Mouse (Mus musculus) ES-Bruce4 (cell line): Measurements from ENCODE around the gene Aco1. TPM values are rescaled to one million over a fixed set of nuclear protein-coding genes. Genes with fewer than 3 reads are reported as not detected.

ENCODE experiments used
- H3K27ac ChIP-seq: 2 replicates; pipeline ENCODE4 v1.5.1; 2012; ENCODE audit warnings: low read length, inconsistent platforms; ENCODE audit not compliant: insufficient read depth
- H3K27me3 ChIP-seq: 2 replicates; pipeline ENCODE4 v1.6.1; 2012; ENCODE audit warnings: mild to moderate bottlenecking, low read length, inconsistent platforms; ENCODE audit not compliant: control insufficient read depth, poor library complexity, insufficient read depth, severe bottlenecking
- H3K36me3 ChIP-seq: 2 replicates; pipeline ENCODE4 v1.6.1; 2012; ENCODE audit warnings: inconsistent platforms, mild to moderate bottlenecking, low read length, moderate library complexity; ENCODE audit not compliant: control insufficient read depth, poor library complexity, insufficient read depth, severe bottlenecking
- H3K4me1 ChIP-seq: one replicate; pipeline ENCODE4 v1.8.1; 2011; ENCODE audit warnings: low read length; ENCODE audit not compliant: control insufficient read depth, insufficient read depth
- H3K4me3 ChIP-seq: 2 replicates; pipeline ENCODE4 v1.5.1; 2011; ENCODE audit warnings: low read depth, mild to moderate bottlenecking, low read length
- H3K9ac ChIP-seq: 2 replicates; pipeline ENCODE4 v1.6.1; 2012; ENCODE audit warnings: low read depth, mild to moderate bottlenecking, inconsistent platforms; ENCODE audit not compliant: poor library complexity, severe bottlenecking
- H3K9me3 ChIP-seq: replicated peaks from 2 replicates; pipeline ENCODE4 v1.6.1; 2012; ENCODE audit warnings: mild to moderate bottlenecking, low read length, inconsistent platforms; ENCODE audit not compliant: control insufficient read depth, poor library complexity, insufficient read depth, severe bottlenecking
- CTCF ChIP-seq: IDR thresholded peaks from one replicate; pipeline ENCODE4 v1.8.1; 2011; ENCODE audit warnings: low read depth, low read length
- EP300 ChIP-seq: IDR thresholded peaks from 2 replicates; pipeline ENCODE4 v1.6.1; 2011; ENCODE audit warnings: low read depth, low read length; ENCODE audit not compliant: insufficient read depth
- POLR2A ChIP-seq: IDR thresholded peaks from one replicate; pipeline ENCODE4 v1.8.1; 2011; ENCODE audit warnings: low read length; ENCODE audit not compliant: insufficient read depth
- polyA plus RNA-seq: library from polyadenylated mRNA; stranded (reverse); fragments of >200 nt; gene quantifications from 2 replicates; pipeline ENCODE4 v1.2.4, GENCODE M21; 2011; ENCODE audit warnings: low read depth; ENCODE audit not compliant: missing spikeins, insufficient read depth, insufficient read length

Aco1 gene
- polyA plus RNA-seq, 1 experiment = 46.7 TPM

DNA sequence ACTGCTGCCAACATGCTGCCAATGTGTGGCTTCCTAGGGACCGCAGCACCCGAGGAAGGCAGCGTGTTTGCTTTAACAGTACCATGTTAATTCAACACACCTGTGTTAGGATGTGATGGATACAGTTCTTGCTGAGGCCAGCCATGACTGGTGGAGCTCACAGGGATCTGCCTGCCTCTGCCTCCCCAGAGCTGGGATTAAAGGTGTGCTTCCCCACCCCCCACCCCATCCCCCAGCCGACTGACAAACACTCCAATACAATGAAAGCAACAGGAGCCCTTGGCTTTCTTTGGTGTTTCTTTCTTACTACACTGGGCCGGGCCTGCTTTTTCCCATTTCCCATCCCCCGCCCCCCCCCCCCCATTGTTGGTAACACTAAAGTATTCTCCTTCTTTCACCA lies 91.4 kb downstream of the Aco1 start:
- no peak for TF ChIP-seq POLR2A
- no peak for TF ChIP-seq CTCF
- TF ChIP-seq EP300 = peak; percentile 79
- peak overlapping the region; percentile 16; the same call in 1 of the 2 replicates for H3K4me3 ChIP-seq
- H3K27me3 ChIP-seq = no peaks in the 10 kb centered on the region
- no peaks in the 10 kb centered on the region for H3K9me3 ChIP-seq
- H3K27ac ChIP-seq = peak overlapping the region; percentile 57
- peaks cover 2% of the 10 kb centered on the region for H3K4me1 ChIP-seq
- H3K36me3 ChIP-seq = no peaks in the 10 kb centered on the region
- H3K9ac ChIP-seq = peak overlapping the region; percentile 45; the same call in 1 of the 2 replicates

DNA sequence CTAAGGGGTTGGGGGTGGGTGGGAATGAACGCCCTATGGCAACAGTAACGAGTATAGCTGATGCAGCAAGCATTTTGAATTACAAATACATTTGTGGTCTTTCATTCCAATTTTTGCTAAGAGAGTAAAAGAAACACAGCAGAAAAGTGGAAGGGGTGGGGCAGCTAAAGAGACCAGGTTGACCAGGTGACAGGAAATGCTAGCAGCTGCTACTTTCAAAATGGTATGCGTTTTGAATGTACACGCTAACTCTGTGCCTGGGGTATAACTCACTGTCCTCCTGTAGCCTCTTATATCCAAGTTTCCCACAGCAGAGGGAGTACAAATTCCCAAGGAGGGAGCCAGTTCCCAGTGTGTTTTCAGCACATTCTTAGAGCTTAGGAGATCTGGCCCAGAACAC lies 93.9 kb downstream of the Aco1 start:
- Histone ChIP-seq H3K4me1 (peaks cover 2% of the 10 kb centered on the region), H3K9me3 (no peaks in the 10 kb centered on the region), H3K27ac (no peak overlapping the region), H3K4me3 (no peak overlapping the region), H3K9ac (no peak overlapping the region), H3K36me3 (no peaks in the 10 kb centered on the region), H3K27me3 (no peaks in the 10 kb centered on the region)
- TF ChIP-seq POLR2A (no peak), EP300 (no peak), CTCF (no peak)

DNA sequence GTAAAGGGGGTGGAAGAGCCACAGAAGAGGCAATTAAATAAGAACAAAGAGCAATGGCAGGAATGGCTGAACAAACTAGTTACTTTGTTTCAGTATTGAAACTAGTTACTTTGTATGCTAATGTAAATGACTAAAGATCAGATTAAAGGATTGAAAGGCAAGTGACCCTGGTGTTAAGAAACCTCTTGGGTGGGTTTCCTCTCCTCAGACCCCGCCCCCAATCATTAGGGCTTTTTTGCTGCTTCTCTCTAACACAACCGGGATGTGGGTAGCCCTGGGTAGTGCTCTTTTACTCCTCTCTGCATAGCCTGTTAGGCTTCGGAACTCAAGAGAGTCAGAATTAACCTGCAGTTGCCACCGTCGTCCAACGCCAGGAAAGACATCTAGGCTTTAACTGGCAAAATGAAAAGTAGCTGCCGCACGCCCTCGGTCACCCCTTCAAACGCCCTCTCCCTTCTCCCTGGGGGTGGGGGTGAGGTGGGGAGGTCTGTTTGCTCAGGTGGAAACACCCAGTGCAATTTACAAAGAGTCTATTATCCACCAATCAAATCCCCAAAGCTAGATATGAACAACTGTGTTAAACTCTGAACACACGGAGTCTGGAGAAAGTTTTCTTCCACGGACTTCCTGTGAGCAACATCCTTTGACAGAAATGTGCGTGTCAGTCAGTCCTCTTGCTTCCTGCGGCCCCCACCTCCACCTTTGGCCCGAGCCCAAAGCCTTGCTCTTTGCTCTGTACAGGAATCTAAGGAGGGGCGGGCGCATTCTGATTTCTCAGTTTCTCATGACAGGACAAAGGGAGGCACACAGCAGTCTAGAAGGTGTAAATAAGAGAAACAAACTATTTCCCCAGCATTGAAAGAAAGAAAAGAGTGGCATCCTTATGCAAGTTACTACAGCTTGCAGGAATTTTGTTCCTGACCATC lies 95.9 kb downstream of the Aco1 start:
- Histone ChIP-seq H3K9ac (peak overlapping the region; percentile 25), H3K36me3 (no peaks in the 10 kb centered on the region), H3K27me3 (no peaks in the 10 kb centered on the region), H3K4me1 (peaks cover 2% of the 10 kb centered on the region), H3K27ac (peak overlapping the region; percentile 55), H3K9me3 (no peaks in the 10 kb centered on the region), H3K4me3 (peak overlapping the region; percentile 41)
- TF ChIP-seq POLR2A (no peak), CTCF (no peak), EP300 (no peak)

DNA sequence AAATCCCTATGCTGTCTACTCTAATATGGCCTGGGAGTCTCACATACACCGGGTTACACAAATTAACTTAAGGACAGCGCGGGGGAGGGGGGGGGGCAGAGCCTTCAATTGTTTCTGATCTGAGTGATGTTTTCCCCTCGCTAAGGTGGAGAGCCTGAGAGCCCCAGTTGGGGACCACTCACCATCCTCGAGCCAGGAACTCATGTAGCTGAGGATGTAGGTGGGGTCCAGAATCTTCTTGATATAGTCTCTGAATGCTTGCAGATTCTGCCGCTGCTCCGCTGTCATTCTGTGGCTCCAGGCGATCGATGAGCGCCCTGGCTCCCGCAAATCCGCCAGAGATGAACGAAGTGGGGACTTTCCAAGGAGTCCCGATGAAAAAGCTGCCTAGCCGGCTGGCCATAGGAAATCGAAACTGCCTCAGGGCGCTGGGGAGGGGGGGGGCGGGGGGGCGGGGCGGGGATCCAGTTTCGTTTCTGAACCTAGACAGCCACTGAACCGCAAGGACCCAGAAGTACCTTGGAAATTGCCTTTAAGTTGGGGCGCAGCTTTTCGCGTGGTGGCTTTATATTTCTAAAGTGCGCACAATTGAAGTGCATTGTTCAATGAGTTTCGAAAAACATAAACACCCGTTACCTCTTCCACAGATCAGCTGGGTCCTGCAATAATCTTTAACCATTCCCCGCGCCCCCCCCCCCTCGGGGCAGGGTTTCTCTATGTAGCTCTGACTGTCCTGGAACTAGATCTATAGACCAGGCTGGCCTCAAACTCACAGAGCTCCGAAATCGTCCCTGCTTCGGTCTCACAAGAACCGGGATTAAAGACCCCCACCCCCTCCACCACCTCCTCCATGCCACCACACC lies 96.8 kb downstream of the Aco1 start, which contains the start of gene Ddx58:
TSS of gene Ddx58 (minus strand) at position 420 of the 863 bp plus-strand sequence.
- H3K36me3 ChIP-seq = no peaks in the 10 kb centered on the region
- peak within 1 kb of the TSS; percentile 55 for H3K27ac ChIP-seq
- H3K9ac ChIP-seq = peak within 1 kb of the TSS; percentile 25
- no peaks in the 10 kb centered on the region for H3K9me3 ChIP-seq
- no peak for TF ChIP-seq POLR2A
- TF ChIP-seq CTCF = no peak
- no peak for TF ChIP-seq EP300
- no peaks in the 10 kb centered on the region for H3K27me3 ChIP-seq
- H3K4me3 ChIP-seq = peak within 1 kb of the TSS; percentile 54
- H3K4me1 ChIP-seq = no peaks in the 10 kb centered on the region

DNA sequence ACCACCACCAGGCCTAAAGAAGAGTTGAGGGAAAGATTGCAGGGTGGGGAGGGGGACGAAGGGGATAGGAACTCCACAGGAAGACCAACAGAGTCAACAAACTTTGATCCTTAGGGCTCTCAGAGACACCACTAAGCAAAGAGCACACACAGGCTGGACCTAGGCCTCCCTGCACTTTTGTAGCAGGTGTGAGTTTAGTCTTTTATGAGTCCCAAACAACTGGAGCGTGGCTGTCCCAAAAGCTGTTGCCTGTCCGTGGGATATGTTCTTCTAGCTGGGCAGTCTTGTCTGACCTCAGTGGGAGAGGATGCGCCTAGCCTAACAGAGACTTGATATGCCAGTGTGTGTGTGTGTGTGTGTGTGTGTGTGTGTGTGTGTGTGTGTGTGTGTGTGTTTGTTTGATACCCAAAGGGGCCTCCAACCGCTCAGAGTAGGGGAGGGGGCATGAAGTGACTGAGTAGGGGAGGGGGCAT lies 97.4 kb downstream of the Aco1 start:
- Histone ChIP-seq H3K9me3 (no peaks in the 10 kb centered on the region), H3K4me3 (no peak overlapping the region), H3K27me3 (no peaks in the 10 kb centered on the region), H3K4me1 (no peaks in the 10 kb centered on the region), H3K36me3 (no peaks in the 10 kb centered on the region), H3K27ac (no peak overlapping the region), H3K9ac (peak overlapping the region; percentile 25; the same call in 1 of the 2 replicates)
- TF ChIP-seq CTCF = no peak
- TF ChIP-seq EP300 = no peak
- TF ChIP-seq POLR2A = no peak

GRCm38 (mm10) chr4:40241928-40242327 lies 99.0 kb downstream of the Aco1 start:
- H3K36me3 ChIP-seq = no peaks in the 10 kb centered on the region
- H3K9ac ChIP-seq = no peak overlapping the region
- no peak overlapping the region for H3K27ac ChIP-seq
- no peak overlapping the region for H3K4me3 ChIP-seq
- TF ChIP-seq POLR2A (no peak), CTCF (no peak), EP300 (no peak)
- H3K4me1 ChIP-seq = no peaks in the 10 kb centered on the region
- H3K9me3 ChIP-seq = no peaks in the 10 kb centered on the region
- no peaks in the 10 kb centered on the region for H3K27me3 ChIP-seq
